Mouse (Mus musculus) kidney, adult 2 months (tissue): ENCODE measurements around the gene Arhgef33.

Experiments used
- CTCF ChIP-seq: fragments of 200-500 bp; conservative IDR thresholded peaks from 2 replicates; pipeline ENCODE4 v1.5.1; 2011; ENCODE audit warnings: low read depth, mild to moderate bottlenecking, control low read depth, low read length, moderate library complexity, mixed read lengths; ENCODE audit not compliant: insufficient read depth, insufficient read length
- POLR2A ChIP-seq: fragments of 200-500 bp; IDR thresholded peaks from one replicate; pipeline ENCODE4 v1.6.1; 2011; ENCODE audit warnings: low read depth, low read length, control low read depth

- TF ChIP-seq POLR2A (no peak), CTCF (peak; percentile 31; the same call in 1 of the 2 replicates)
These were observed 16.1 kb upstream of the Arhgef33 start for GRCm38 (mm10) chr17:80291148-80291547.
